In the genomic region with DNA sequence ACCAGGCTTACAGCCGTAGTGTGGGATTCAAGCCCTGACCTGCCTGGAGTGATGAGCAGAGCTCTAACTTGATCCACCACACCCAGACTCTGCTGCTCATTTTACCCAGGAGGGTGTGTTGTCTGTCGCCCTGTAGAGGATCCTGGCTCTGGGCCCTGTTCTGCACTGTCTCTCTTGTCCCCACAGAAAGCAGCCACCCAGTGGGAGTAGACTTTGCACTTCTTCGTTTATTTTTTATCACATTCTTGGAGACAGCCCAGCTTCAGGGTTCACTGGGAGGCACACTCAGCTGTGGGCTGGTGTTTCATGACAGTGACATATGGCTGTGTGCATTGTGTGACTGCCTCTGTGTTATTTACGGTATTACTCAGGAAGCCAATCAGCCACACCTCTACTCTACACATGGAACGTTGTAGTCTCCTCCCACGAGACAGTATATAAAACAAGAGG, we compare ENCODE assay signal across 7 mouse cellular contexts. TPM values are rescaled to one million over a fixed set of nuclear protein-coding genes. Genes with fewer than 3 reads are reported as not detected.
DNase-seq lines count a peak whose midpoint lies in the region; ATAC-seq and TF ChIP-seq lines count a peak whose summit lies in the region.

No protein-coding gene starts in this region.

- peaks cover 15 to 35% of the 10 kb centered on the region in 2 experiments for H3K4me1 ChIP-seq in MEL (ENCODE audit: control insufficient read depth in 1 of 2, insufficient read depth in 2 of 2, low read length in 2 of 2)
- peaks cover 21% of the 10 kb centered on the region for H3K4me1 ChIP-seq in intestine, embryonic 15.5 days (replicated peaks)
- peaks cover 22% of the 10 kb centered on the region for H3K4me1 ChIP-seq in limb, embryonic 15.5 days
- H3K4me1 ChIP-seq in forebrain, postnatal 0 days (ENCODE audit: insufficient read depth): no peaks in the 10 kb centered on the region

- no peak overlapping the region for H3K4me3 ChIP-seq in MEL (ENCODE audit: control insufficient read depth in 1 of 2, insufficient read depth in 1 of 2, low read depth in 2 of 2, low read length in 2 of 2)
- H3K4me3 ChIP-seq in intestine, embryonic 15.5 days (replicated peaks): no peak overlapping the region
- no peak overlapping the region for H3K4me3 ChIP-seq in limb, embryonic 15.5 days
- H3K4me3 ChIP-seq in forebrain, postnatal 0 days (ENCODE audit: low read depth, low read length): no peak overlapping the region

- no peak overlapping the region for H3K9ac ChIP-seq in MEL (ENCODE audit: control insufficient read depth, low read depth, low read length, poor library complexity, severe bottlenecking)
- H3K9ac ChIP-seq in intestine, embryonic 15.5 days: no peak overlapping the region
- no peak overlapping the region for H3K9ac ChIP-seq in limb, embryonic 15.5 days
- H3K9ac ChIP-seq in forebrain, postnatal 0 days: no peak overlapping the region

- 21% methylated on average over 6 of the region's 6 CpGs for WGBS in intestine, embryonic 15.5 days
- 31% methylated on average over 6 of the region's 6 CpGs for WGBS in limb, embryonic 15.5 days
- 71% methylated on average over 6 of the region's 6 CpGs for WGBS in forebrain, postnatal 0 days

- ATAC-seq in CD4-positive, CD25-positive, alpha-beta regulatory T cell, adult 4 months: peak; percentile 25
- ATAC-seq in intestine, embryonic 15.5 days: peak; percentile 73
- peak; percentile 66 for ATAC-seq in limb, embryonic 15.5 days (ENCODE audit: insufficient number of reproducible peaks, low FRiP score, low TSS enrichment, low read depth)
- ATAC-seq in forebrain, postnatal 0 days: no peak

- no peak for TF ChIP-seq EP300 in MEL (IDR thresholded peaks at IDR 0.05; ENCODE audit: low read depth in 1 of 2, low read length in 2 of 2)

- TF ChIP-seq RAD21 in MEL (IDR thresholded peaks at IDR 0.05; ENCODE audit: low read depth, low read length): no peak

- H3K79me2 ChIP-seq in MEL (ENCODE audit: control insufficient read depth, insufficient read depth, low read length, poor library complexity): no peaks in the 10 kb centered on the region

- 0 out of 2 replicates have a peak overlapping the region, but pooled peaks have one; percentile 9 for H3K4me2 ChIP-seq in intestine, embryonic 15.5 days (replicated peaks)
- peak overlapping the region; percentile 8; the same call in 1 of the 2 replicates for H3K4me2 ChIP-seq in limb, embryonic 15.5 days
- no peak overlapping the region for H3K4me2 ChIP-seq in forebrain, postnatal 0 days (ENCODE audit: low read depth)

- no peaks in the 10 kb centered on the region for H3K27me3 ChIP-seq in MEL (ENCODE audit: control insufficient read depth in 1 of 2, insufficient read depth in 2 of 2, low read length in 2 of 2)
- H3K27me3 ChIP-seq in intestine, embryonic 15.5 days (replicated peaks): no peaks in the 10 kb centered on the region
- H3K27me3 ChIP-seq in limb, embryonic 15.5 days: no peaks in the 10 kb centered on the region
- H3K27me3 ChIP-seq in forebrain, postnatal 0 days (ENCODE audit: insufficient read depth, low read length): no peaks in the 10 kb centered on the region

- no peaks in the 10 kb centered on the region for H3K9me3 ChIP-seq in MEL (replicated peaks; ENCODE audit: insufficient read depth, low read length)
- no peaks in the 10 kb centered on the region for H3K9me3 ChIP-seq in intestine, embryonic 15.5 days
- no peaks in the 10 kb centered on the region for H3K9me3 ChIP-seq in limb, embryonic 15.5 days
- H3K9me3 ChIP-seq in forebrain, postnatal 0 days (ENCODE audit: low read length): no peaks in the 10 kb centered on the region

- TF ChIP-seq CTCF in MEL (IDR thresholded peaks at IDR 0.05 in 2 of 3, conservative IDR thresholded peaks at IDR 0.05 in 1 of 3; ENCODE audit: control insufficient read depth in 1 of 3, insufficient read depth in 1 of 3, low read depth in 2 of 3, low read length in 3 of 3, poor library complexity in 1 of 3, severe bottlenecking in 1 of 3): no peak
- no peak for TF ChIP-seq CTCF in forebrain, postnatal 0 days (IDR thresholded peaks at IDR 0.05; ENCODE audit: low read depth)

- TF ChIP-seq POLR2A in MEL (IDR thresholded peaks at IDR 0.05; ENCODE audit: control insufficient read depth in 1 of 2, insufficient read depth in 1 of 2, low read depth in 1 of 2, low read length in 2 of 2, poor library complexity in 1 of 2): no peak

- peak overlapping the region; percentile 4; the same call in 1 of the 2 replicates for H3K27ac ChIP-seq in MEL (ENCODE audit: control insufficient read depth, low read depth, low read length)
- H3K27ac ChIP-seq in intestine, embryonic 15.5 days: peak overlapping the region; percentile 19
- peak overlapping the region; percentile 64 for H3K27ac ChIP-seq in limb, embryonic 15.5 days
- H3K27ac ChIP-seq in forebrain, postnatal 0 days (ENCODE audit: low read depth, low read length): no peak overlapping the region

- DNase-seq in MEL (ENCODE audit: low read depth, low spot score): peak; percentile 69
- peak; percentile 46 to 61 for DNase-seq in right cerebral cortex, postnatal 10 days (ENCODE audit: low spot score in 2 of 2)
- DNase-seq in urinary bladder, postnatal 4 days (ENCODE audit: low spot score in 2 of 2): no peak
- no peak for DNase-seq in forebrain, postnatal 0 days

- H3K36me3 ChIP-seq in MEL (ENCODE audit: control insufficient read depth in 1 of 2, insufficient read depth in 2 of 2, low read length in 2 of 2): peaks cover 0 to 26% of the 10 kb centered on the region in 2 experiments; a peak in 3 of 4 replicates
- no peaks in the 10 kb centered on the region for H3K36me3 ChIP-seq in intestine, embryonic 15.5 days
- H3K36me3 ChIP-seq in limb, embryonic 15.5 days: no peaks in the 10 kb centered on the region
- H3K36me3 ChIP-seq in forebrain, postnatal 0 days (ENCODE audit: insufficient read depth): no peaks in the 10 kb centered on the region

TF ChIP-seq in MEL, 35 proteins besides CTCF, POLR2A, EP300 and RAD21 (continues in another document):
- TF ChIP-seq MXI1 (IDR thresholded peaks at IDR 0.05; ENCODE audit: low read depth, low read length) (peak; percentile 52; the same call in 1 of the 2 replicates), ETS1 (IDR thresholded peaks at IDR 0.05; ENCODE audit: low read depth, low read length) (peak; percentile 73)

RNA-seq across cellular contexts. Expression of gene Rab27a, which starts 23.6 kb away (rescaled TPM):
- polyA plus RNA-seq in CD4-positive, CD25-positive, alpha-beta regulatory T cell, adult 4 months (2017; shearing (Covaris generic)): 10 to 100 TPM; 34.9 to 86.7 TPM
- total RNA-seq in MEL (2012; rRNA removed): 8.6 and 8.8 TPM in 2 replicates
- 10 to 100 TPM in 1 of 2 experiments, not detected in 1; 11.2 TPM for polyA plus RNA-seq in MEL (2012; ENCODE audit: insufficient read depth in 1 of 2, insufficient read length in 2 of 2, low read depth in 1 of 2, low replicate concordance in 2 of 2, missing spikeins in 1 of 2)
- 7.9 and 9.0 TPM in 2 replicates for polyA plus RNA-seq in intestine, embryonic 15.5 days (2015; fragmentation: Nextera tagmentation; extraction: Ambion mirVana)
- 6.5 and 7.1 TPM in 2 replicates for polyA plus RNA-seq in limb, embryonic 15.5 days (2015; fragmentation: Nextera tagmentation; extraction: Ambion mirVana)
- 3.9 and 5.6 TPM in 2 replicates for total RNA-seq in forebrain, postnatal 0 days (2014; rRNA removed)
- 1.1 and 2.3 TPM in 2 replicates for polyA plus RNA-seq in forebrain, postnatal 0 days (2015; fragmentation: Nextera tagmentation; extraction: Ambion mirVana)

RNA-seq across cellular contexts. Expression of gene Pigb, which starts 28.1 kb away (rescaled TPM):
- polyA plus RNA-seq in CD4-positive, CD25-positive, alpha-beta regulatory T cell, adult 4 months (2017; shearing (Covaris generic)): 10 to 100 TPM; 14.2 to 22.2 TPM
- total RNA-seq in MEL (2012; rRNA removed): 3.5 and 3.7 TPM in 2 replicates
- polyA plus RNA-seq in MEL (2012; ENCODE audit: insufficient read depth in 1 of 2, insufficient read length in 2 of 2, low read depth in 1 of 2, low replicate concordance in 2 of 2, missing spikeins in 1 of 2): 10 to 100 TPM in 1 of 2 experiments, not detected in 1; 12.0 TPM
- polyA plus RNA-seq in intestine, embryonic 15.5 days (2015; fragmentation: Nextera tagmentation; extraction: Ambion mirVana): 14.0 and 14.9 TPM in 2 replicates
- polyA plus RNA-seq in limb, embryonic 15.5 days (2015; fragmentation: Nextera tagmentation; extraction: Ambion mirVana): 13.7 and 14.0 TPM in 2 replicates
- 8.2 and 10.3 TPM in 2 replicates for total RNA-seq in forebrain, postnatal 0 days (2014; rRNA removed)
- 7.8 and 10.0 TPM in 2 replicates for polyA plus RNA-seq in forebrain, postnatal 0 days (2015; fragmentation: Nextera tagmentation; extraction: Ambion mirVana)

RNA-seq across cellular contexts. Expression of gene Khdc3, which starts 33.4 kb away (rescaled TPM):
- polyA plus RNA-seq in CD4-positive, CD25-positive, alpha-beta regulatory T cell, adult 4 months (2017; shearing (Covaris generic)): under 1 TPM in 1 of 2 experiments, not detected in 1; 0.44 TPM
- not detected in 2 replicates for total RNA-seq in MEL (2012; rRNA removed)
- not detected for polyA plus RNA-seq in MEL (2012; ENCODE audit: insufficient read depth in 1 of 2, insufficient read length in 2 of 2, low read depth in 1 of 2, low replicate concordance in 2 of 2, missing spikeins in 1 of 2)
- not detected in 2 replicates for polyA plus RNA-seq in intestine, embryonic 15.5 days (2015; fragmentation: Nextera tagmentation; extraction: Ambion mirVana)
- polyA plus RNA-seq in limb, embryonic 15.5 days (2015; fragmentation: Nextera tagmentation; extraction: Ambion mirVana): 0.19 TPM in 1 of 2 replicates, not detected in the other
- total RNA-seq in forebrain, postnatal 0 days (2014; rRNA removed): 1.1 TPM in 1 of 2 replicates, not detected in the other
- 0.08 TPM in 1 of 2 replicates, not detected in the other for polyA plus RNA-seq in forebrain, postnatal 0 days (2015; fragmentation: Nextera tagmentation; extraction: Ambion mirVana)

RNA-seq across cellular contexts. Expression of gene Gm20509, which starts 34.0 kb away (rescaled TPM):
- not detected for polyA plus RNA-seq in CD4-positive, CD25-positive, alpha-beta regulatory T cell, adult 4 months (2017; shearing (Covaris generic))
- not detected in 2 replicates for total RNA-seq in MEL (2012; rRNA removed)
- polyA plus RNA-seq in MEL (2012; ENCODE audit: insufficient read depth in 1 of 2, insufficient read length in 2 of 2, low read depth in 1 of 2, low replicate concordance in 2 of 2, missing spikeins in 1 of 2): not detected
- 0.14 TPM in 1 of 2 replicates, not detected in the other for polyA plus RNA-seq in intestine, embryonic 15.5 days (2015; fragmentation: Nextera tagmentation; extraction: Ambion mirVana)
- polyA plus RNA-seq in limb, embryonic 15.5 days (2015; fragmentation: Nextera tagmentation; extraction: Ambion mirVana): not detected in 2 replicates
- not detected in 2 replicates for total RNA-seq in forebrain, postnatal 0 days (2014; rRNA removed)
- not detected in 2 replicates for polyA plus RNA-seq in forebrain, postnatal 0 days (2015; fragmentation: Nextera tagmentation; extraction: Ambion mirVana)

RNA-seq across cellular contexts. Expression of gene Rsl24d1, which starts 45.0 kb away (rescaled TPM):
- polyA plus RNA-seq in CD4-positive, CD25-positive, alpha-beta regulatory T cell, adult 4 months (2017; shearing (Covaris generic)): 10 to 100 TPM; 78.8 to 89.1 TPM
- total RNA-seq in MEL (2012; rRNA removed): 203 and 234 TPM in 2 replicates
- polyA plus RNA-seq in MEL (2012; ENCODE audit: insufficient read depth in 1 of 2, insufficient read length in 2 of 2, low read depth in 1 of 2, low replicate concordance in 2 of 2, missing spikeins in 1 of 2): 100 to 1,000 TPM in 1 of 2 experiments, not detected in 1; 195 TPM
- 94.3 and 108 TPM in 2 replicates for polyA plus RNA-seq in intestine, embryonic 15.5 days (2015; fragmentation: Nextera tagmentation; extraction: Ambion mirVana)
- polyA plus RNA-seq in limb, embryonic 15.5 days (2015; fragmentation: Nextera tagmentation; extraction: Ambion mirVana): 99.4 and 106 TPM in 2 replicates
- 88.2 and 99.1 TPM in 2 replicates for total RNA-seq in forebrain, postnatal 0 days (2014; rRNA removed)
- 115 and 119 TPM in 2 replicates for polyA plus RNA-seq in forebrain, postnatal 0 days (2015; fragmentation: Nextera tagmentation; extraction: Ambion mirVana)

Comparison
In these comparisons a context has a peak if more than half of its experiments do, and no peak if none do; other contexts are left out.
1. DNase-seq: peak in MEL (single experiment) and right cerebral cortex, postnatal 10 days (2 of 2); none in urinary bladder, postnatal 4 days (0 of 2) and forebrain, postnatal 0 days (single experiment).